Mouse (Mus musculus): ENCODE results near the gene Dbn1.
"Not testable (repeated sequence)": the region's sequence is repeated elsewhere in the genome, so short reads cannot be mapped to it uniquely, and the experiment has no call there.

The Dbn1 gene

DNA sequence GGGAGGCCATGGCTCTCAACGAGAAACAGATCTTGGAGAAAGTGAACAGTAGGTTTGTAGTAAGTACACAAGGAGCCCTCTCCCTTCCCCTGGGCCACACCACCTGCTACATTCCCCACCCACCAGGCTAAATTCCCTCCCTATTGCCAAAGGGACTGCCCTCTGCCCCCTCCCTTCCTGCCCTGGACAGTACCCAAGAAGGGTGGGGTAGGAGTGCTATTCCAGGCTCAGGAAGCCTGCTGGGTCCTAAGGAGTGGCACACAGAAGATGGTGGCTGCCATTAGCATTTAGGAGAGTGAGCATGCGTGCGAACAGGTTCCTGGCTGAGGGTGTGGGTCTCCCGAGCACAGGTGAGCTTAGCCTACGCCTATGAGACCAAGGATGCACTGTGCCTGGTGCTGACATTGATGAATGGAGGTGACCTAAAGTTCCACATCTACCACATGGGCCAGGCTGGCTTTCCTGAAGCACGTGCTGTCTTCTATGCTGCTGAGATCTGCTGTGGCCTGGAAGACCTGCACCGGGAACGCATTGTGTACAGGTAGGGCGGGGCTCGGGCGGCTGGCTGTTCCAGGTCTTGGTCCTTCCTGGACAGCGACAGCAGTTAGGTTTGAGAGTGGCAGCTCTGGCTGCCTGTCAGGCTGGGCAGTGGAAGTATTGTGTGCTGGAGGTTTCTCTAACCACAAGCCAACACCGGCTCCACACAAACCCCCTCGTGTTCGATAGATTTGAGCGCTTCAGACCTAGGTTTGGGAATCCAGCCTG is 35.9 kb downstream of the Dbn1 start:
- in situ Hi-C loops (cut with MboI, MseI): loop anchor here (5.0 kb wide), 1 partner anchor 35 kb away; the partner anchor contains the start of gene Pfn3

DNA sequence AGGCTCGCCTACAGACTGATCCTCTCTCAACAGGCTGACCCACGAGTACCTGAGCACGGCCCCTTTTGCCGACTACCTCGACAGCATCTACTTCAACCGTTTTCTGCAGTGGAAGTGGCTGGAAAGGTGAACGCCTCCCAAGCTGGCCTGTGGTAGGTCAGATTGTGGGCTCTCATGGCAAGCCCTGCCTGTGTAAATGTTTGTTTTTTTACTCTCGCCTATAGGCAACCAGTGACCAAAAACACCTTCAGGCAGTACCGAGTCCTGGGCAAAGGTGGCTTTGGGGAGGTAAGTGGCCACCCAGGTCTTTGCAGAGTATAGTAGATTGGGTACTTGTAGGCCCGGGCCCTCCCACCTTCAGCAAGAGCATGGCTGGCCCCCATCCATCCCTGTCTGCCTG is 36.6 kb downstream of the Dbn1 start:
- in situ Hi-C loops (cut with MboI, MseI): loop anchor here (5.0 kb wide), 1 partner anchor 34 kb away; the partner anchor contains the start of gene Pfn3

DNA sequence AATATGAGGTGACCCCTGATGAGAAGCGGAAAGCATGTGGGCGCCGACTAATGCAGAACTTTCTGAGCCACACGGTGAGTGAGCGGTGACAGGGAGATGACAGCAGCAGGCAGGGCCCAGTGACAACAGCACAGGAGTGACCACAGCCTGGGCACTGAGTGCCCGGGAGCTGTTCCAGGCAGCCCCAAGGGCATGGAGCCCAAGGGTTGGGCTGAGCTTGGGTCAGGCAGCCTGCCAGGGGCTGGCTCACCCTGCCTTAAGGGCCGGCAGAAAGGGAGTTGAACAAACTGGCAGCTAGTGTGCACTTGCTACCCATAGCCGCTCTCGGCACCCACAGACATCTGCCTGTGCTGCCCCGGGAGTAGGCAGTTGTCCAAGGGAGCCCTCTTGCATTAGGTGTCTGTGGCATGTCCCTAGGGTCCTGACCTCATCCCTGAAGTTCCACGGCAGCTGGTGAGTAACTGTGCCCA is 37.4 kb downstream of the Dbn1 start:
- in situ Hi-C loops (cut with MboI, MseI): loop anchor here (5.0 kb wide), 1 partner anchor 33 kb away; the partner anchor contains the start of gene Pfn3

DNA sequence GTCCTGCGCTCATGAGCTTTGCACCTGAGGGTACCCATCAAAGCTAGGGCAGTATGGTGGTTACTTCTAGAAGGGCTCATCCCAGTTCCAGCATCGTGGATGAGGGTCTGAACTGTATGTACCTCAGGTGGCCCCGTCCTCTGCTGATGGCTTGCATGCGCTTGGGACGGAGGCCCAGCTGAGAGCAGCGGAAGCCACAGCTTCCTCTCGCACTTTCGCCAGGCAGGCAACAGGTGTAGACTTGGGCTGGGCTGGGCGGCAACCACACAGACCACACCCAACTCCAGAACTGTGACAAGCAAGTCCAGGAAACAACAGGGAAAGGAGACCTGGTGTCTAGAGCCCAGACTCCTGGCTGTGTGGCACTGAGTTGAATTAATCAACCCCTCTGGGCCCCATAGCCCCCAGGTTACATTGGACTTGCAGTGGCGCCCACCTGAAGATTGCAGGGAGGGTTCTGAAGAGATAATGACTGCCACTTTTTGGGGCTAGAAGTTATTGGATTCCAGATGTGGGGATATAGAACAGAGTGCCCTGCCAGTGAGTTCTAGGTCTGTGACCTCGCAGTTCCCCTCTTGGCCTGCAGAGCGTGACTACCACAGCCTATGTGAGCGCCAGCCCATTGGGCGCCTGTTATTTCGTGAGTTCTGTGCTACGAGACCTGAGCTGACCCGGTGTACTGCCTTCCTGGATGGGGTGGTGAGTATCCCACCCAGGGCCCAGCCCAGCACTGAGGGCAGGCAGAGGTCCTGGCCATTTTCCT is 38.1 kb downstream of the Dbn1 start:
- in situ Hi-C loops (cut with MboI, MseI): loop anchor here (5.0 kb wide), 1 partner anchor 33 kb away; the partner anchor contains the start of gene Pfn3

DNA sequence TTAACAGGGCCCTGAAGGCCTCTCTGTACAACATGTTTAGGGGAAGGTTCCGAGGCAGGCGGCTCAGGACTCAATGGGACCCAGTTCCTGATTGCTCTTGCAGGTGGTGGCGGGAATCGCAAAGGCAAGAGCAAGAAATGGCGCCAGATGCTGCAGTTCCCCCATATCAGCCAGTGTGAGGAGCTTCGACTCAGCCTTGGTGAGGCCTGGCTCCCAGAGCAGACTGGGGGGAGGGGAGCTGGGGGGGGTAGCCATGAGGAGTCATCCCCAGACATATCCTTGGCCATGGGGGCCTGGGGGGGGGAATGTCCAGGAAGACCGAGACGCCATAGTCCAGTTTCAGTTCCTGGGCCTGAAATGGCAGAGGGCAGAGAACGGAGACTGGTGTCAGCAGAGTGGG is 38.7 kb downstream of the Dbn1 start:
- in situ Hi-C loops (cut with MboI, MseI): no loop called here

DNA sequence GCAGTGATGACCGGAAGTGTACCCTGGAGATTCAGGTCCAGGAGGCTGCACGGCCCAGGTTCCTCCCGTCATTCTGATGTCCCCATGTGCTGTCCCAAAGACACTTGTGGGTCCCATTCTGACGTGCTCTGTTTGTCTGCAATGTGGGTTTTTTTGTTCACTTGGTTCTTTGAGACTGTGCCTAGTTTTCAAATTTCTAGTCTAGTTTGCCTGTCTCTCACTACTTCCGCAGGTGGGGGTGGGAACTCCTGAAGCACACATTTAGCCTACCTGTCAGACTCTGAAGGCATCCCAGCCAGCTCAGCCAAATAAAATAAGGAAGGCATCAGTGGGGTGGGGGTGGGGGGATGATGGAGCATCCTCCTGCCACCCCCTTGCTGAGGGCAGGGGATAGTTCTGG is 39.8 kb downstream of the Dbn1 start:
- in situ Hi-C loops (cut with MboI, MseI): no loop called here

DNA sequence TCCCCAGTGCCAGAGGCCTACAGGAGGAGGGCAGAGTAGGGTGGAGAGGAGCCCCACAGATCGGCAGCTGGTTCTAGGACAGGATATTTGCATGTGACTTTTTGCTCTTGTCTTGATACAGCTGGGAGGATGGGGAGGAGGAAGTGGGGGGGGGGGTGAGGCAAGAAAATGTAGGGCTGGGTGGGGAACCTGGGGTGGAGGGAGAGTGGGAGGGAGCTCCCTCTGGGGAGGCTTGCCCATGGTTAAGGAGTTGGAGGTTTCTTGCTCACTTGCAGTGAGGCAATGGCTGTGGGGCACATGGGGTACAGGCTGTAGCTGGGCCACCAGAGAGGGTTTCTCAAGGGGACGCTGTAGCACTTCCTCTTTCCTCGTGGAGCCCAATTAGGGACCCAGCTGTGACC is 40.4 kb downstream of the Dbn1 start:
- in situ Hi-C loops (cut with MboI, MseI): no loop called here

DNA sequence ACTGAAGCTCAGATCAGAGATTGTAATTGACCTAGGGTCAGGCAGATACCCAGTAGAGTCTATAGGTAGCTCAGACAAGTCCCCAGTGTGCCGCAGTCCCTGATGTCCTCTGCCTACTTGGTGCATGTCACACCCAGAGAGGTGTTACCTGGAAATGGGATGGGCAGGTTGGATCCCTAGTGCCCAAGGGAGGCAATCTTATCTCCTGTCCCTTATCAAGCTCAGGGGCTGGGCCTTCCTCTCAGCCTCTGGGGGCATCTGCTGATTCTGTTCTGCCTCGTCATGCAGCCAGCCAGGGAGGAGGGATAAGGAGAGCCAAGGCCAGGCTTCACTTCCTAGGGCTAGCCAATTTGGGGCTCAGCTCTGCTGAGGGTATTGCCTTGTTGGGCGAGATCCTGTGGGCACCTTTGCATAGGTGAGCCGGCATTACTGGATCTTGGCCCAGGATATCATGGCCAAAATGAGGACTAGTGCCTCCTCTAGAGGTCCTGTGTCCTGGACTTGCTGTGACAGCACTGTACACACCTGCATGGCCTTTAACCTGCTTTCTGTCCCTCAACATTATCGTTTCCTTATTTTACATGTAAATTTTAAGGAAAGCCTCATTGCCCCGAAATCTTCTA is 41.3 kb downstream of the Dbn1 start:
- in situ Hi-C loops (cut with MboI, MseI): no loop called here

DNA sequence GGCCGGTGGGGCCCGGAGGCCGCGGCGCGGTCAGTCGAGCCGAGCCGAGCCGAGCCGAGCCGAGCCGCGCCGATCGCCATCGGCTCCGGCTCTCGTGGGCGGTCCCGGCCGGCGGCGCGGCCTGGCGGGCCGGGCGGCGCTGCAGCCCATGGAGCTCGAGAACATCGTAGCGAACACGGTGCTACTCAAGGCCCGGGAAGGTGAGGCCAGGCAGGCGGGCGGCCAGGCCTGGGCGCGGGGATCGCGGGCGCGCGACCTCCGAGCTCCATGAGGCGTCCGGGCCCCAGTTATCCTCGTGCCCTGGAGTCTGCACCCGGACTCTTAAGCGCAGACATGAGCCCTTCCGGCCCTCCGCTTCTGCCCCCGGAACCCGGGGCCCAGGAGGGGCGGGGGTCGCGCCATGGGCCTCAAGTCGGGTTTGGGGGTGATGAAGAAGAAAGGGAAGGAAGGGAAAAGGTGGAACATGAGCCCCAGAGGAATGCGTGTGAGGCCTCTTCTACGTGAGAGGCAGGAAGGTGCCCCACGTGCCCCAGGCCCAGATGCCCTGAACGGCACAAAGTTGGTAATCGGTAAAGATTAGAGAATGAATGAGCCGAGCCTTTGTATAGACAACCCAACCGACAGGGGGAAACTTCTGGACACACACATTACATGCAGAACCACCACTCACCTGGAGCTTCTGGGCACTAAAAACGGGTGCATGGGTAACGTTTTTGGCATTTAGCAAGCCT is 42.4 kb downstream of the Dbn1 start:
- in situ Hi-C loops (cut with MboI, MseI): no loop called here

DNA sequence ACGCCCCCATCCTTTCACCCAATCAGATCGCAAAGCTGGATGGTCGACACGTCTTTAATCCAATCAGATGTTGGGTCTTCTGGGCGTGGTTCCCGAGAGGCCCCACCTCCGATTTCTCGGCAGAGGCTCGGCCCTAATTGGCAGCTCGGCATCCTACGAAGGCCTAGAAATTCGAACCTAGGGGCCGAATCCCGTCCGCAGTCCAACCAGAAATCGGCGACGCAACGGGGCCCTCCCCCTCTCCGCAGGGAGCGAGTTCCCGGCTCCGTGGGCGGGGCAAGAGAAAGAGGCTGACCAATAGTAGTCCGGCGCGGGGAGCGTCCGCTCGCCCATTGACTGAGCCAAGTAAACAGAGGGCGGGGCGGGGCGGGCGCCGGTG is 43.0 kb downstream of the Dbn1 start, which contains the start of gene Grk6:
Grk6 (plus strand) TSS at position 136 of the 379 bp plus-strand sequence.
- in situ Hi-C loops (cut with MboI, MseI): no loop called here

DNA sequence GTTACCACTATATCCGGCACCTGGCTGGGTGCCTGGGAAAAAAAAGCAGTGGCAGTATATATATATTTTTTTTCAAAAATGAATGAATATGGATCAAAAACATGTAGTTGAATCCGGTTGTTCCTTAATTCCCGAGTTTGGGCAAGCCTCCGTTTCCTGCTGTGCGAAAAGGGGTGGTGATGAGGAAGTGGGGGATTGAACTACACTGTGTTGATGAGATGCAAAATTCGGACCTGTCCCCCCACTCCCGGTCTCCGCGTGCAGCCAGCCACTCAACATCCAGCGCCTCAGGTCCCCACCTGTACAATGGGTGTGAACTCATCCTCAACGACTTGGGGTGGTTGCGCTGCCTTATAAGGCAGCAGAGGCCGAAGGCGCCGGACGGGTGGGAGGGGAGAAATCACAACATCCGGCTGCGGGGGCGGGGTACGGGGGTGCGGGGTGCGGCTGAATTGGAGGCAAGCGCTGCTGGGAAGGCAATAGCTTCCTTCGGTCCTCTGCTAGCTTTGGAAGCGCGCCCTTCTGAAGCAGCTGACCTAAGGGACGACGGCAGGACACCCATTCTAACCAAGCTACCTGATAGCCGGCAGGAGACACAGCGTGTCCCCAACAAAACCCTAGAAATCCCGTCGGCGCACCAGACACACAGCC is 43.5 kb downstream of the Dbn1 start:
- in situ Hi-C loops (cut with MboI, MseI): no loop called here

DNA sequence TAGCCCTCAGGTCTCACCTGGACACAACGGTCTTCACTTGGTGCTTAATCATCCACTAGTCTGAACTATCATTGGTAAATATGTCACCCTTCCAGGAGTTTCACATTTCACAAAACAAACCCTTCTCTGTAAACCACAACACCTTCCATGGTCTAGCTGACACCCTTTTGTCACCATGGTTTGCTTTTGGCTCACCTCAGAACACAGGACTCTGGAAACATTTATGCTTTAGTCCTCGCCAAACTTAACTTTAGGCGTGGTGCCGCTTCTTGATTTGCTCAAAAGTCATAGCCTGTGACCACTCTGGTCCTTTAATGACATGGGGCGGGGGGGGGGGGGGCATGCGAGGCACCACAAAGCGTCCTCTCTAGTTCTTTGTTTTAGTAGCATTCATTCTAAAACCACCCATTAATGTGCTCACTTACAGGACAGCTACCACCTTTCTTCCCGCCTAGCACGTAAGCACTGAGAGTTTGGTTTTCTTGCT is 44.1 kb downstream of the Dbn1 start:
- in situ Hi-C loops (cut with MboI, MseI): no loop called here

DNA sequence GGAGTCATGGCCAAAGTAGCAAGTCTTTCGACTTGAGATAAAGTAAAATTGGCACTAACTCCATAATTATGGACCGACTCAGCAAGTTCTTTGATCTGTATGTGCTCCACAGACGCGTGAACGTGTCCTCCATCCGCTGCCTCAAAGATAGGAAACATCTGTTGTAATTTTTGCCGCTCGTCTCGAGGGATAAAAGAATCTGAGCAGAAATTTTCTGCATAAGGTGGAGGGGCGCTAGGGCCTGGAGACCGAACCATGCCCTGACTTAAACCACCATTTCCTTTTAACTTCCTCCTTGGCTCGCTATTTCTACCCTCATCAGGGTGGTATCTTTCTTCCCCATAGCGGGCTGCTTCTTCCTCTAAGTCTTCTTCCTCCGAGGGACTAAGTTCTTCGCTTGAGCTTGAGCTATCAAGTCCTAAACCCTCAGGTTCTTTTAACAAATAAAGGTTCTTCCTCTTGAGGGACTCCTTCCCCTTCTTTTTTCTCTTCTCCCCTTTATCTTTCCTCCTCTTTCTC is 50.7 kb downstream of the Dbn1 start:
- in situ Hi-C loops (cut with MboI, MseI): not testable (repeated sequence)

DNA sequence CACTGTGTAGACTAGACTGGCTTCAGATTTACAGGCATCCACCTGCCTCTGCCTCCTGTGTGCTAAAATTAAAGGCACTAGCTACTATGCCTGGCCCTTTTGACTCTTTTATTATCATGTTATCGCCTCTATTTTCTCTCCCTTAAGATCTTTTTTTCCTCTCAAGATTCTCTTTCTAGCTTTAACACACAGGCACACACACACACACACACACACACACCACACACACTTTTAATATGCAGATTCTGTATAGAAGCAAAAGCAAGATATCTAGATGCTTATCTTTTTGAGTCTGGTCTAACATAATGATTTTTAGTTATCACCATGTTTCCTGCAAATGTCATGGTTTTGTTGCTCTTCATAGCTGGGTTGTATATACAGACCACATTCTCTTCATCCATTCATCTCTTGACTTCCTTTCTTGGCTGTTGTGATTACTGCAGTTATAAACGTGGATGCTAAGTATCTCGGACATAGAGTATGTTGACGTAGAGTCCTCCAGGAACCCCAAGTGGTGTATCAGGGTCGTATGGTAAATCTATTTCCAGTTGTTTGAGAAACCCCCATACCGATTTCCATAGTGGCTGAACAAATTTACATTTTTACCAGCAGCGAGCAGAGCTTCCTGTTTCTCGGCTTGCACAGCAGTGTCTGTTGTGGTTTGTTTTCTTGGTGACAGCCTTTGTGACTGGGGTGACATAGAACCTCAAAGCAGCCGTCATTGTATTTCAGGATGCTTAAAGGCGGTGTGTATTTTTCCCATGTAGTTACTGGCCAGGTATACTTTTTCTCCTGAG is 55.8 kb downstream of the Dbn1 start:
- in situ Hi-C loops (cut with MboI, MseI): no loop called here

DNA sequence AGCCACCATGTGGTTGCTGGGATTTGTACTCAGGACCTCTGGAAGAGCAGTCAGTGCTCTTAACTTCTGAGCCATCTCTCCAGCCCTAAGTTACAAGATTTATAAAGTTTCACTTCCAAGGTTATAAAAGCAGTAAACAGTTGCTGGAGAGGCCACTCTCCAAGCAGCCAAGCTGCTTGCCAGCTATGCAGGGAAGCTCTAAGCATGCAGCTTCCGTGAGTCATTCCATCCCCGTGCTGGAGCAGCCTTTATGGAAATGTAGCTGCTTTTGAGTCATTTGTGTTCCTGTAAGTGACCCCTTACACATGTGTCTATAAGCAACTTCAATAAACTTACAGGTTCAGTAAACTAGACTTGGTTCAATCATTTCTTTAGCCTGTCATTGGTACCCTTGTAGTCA is 57.3 kb downstream of the Dbn1 start:
- in situ Hi-C loops (cut with MboI, MseI): no loop called here

DNA sequence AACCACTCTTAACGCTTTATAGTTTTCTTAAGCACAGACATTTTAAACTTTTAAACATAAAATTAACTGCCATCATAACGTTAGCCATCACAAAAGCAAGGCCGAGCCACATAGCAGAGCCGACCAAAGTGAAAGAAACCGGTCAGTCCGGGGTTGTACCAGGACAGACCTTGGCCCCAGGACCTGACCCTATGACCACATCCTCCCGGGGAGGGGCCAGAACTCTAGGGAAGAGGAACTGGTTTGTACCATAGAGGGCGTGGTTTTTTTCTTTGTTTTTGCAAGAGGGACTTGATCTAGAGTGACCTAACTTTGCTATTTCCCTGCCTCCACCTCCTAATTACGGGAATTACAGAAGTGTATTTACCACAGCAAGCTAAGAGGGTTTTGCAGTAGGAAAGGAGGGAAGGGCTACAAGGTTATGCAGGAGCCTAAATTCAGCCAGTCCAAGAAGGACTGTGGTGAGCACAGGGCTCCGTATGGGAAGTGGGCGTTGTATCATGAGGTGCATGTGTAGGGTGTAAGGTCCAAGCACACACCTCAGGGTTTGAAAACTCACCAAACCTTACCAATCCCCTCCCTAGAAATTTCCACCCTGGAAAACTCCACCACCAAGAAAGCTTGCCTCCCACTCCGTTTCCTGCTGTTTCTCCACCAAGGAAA is 58.6 kb downstream of the Dbn1 start:
- in situ Hi-C loops (cut with MboI, MseI): no loop called here

DNA sequence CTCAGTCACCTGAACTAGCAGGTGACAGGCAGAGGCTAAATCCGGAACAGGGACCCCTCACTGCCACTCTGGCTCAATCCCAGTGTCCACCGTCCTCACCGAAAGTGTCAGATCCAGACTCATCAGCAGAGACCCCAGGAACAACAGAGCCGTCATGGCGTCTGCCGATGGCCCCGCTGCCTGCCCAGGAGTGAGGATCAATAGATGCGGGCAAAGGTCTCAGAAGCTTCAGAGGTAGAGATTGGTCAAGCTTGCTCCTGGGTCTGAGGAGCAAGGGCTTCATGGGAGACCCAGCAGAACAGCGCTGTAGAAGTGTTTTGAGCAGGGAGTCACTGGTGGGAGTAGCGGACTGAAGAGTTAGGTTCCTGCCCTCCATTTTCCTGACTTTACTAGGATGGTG is 61.3 kb downstream of the Dbn1 start, which contains the start of gene F12:
F12 (minus strand) TSS at position 181 of the 400 bp plus-strand sequence.
- in situ Hi-C loops (cut with MboI, MseI): no loop called here

Data from T-helper 2 cell (primary cell).